Mouse (Mus musculus): Measurements from ENCODE around the gene Mcm3ap. TPM values are rescaled to one million over a fixed set of nuclear protein-coding genes. Genes with fewer than 3 reads are reported as not detected.
A peak's percentile ranks its signal among the peaks of the same experiment; 100 is the strongest.

Mcm3ap gene
- 61.4 and 69.9 TPM in 2 replicates for polyA plus RNA-seq (2015; fragmentation: Nextera tagmentation; extraction: Ambion mirVana)

GRCm38 (mm10) chr10:76468203-76469162, at the start of gene Mcm3ap, which contains the start of gene Ybey:
Gene Mcm3ap, plus strand, starts transcription at chr10:76468927.
Gene Ybey, minus strand, starts transcription at chr10:76469114.
- peak; percentile 98 for ATAC-seq
- H3K4me2 ChIP-seq (ENCODE audit: low read length), result peak within 1 kb of the TSS; percentile 71
- H3K27ac ChIP-seq (ENCODE audit: low read length), result peak within 1 kb of the TSS; percentile 86
- H3K27me3 ChIP-seq (ENCODE audit: control insufficient read depth, insufficient read depth, low read depth, low read length), result no peaks in the 10 kb centered on the region
- H3K4me3 ChIP-seq (ENCODE audit: low read depth, low read length), result peak within 1 kb of the TSS; percentile 81
- no peaks in the 10 kb centered on the region for H3K9me3 ChIP-seq (replicated peaks; ENCODE audit: control insufficient read depth, low read length, poor library complexity, severe bottlenecking)
- H3K36me3 ChIP-seq (ENCODE audit: control insufficient read depth, insufficient read depth, low read length), result peaks cover 17% of the 10 kb centered on the region
- 1% methylated on average over 55 of the region's 55 CpGs for WGBS
- H3K9ac ChIP-seq (ENCODE audit: low read depth, low read length), result peak within 1 kb of the TSS; percentile 83
- H3K4me1 ChIP-seq (ENCODE audit: control insufficient read depth, insufficient read depth, low read length), result peaks cover 19% of the 10 kb centered on the region

DNA sequence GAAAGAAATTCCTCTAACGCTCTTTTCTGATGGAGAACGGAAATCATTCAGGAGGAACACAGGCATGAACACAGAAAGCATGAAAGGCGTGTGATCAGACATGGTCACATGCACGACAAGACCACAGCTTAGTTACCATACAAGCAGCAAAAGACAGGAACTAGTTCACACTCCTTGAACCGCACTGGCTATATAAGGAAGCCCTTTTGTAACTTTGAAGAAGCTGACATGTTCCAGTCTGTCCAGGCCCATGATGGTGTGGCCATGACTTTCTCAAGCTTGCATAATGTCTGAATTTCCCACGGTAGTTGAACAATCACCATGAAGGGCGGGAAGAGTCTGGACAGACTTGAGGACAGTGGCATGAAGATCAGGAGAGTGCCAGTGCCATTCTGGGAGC, 43.1 kb upstream of the Mcm3ap start:
- Histone ChIP-seq H3K4me3 (ENCODE audit: low read depth, low read length) (no peak overlapping the region), H3K27me3 (ENCODE audit: control insufficient read depth, insufficient read depth, low read depth, low read length) (no peaks in the 10 kb centered on the region), H3K9ac (ENCODE audit: low read depth, low read length) (no peak overlapping the region), H3K27ac (ENCODE audit: low read length) (no peak overlapping the region), H3K36me3 (ENCODE audit: control insufficient read depth, insufficient read depth, low read length) (peaks cover 44% of the 10 kb centered on the region), H3K9me3 (replicated peaks; ENCODE audit: control insufficient read depth, low read length, poor library complexity, severe bottlenecking) (no peaks in the 10 kb centered on the region), H3K4me2 (ENCODE audit: low read length) (no peak overlapping the region), H3K4me1 (ENCODE audit: control insufficient read depth, insufficient read depth, low read length) (no peaks in the 10 kb centered on the region)
- ATAC-seq, result no peak
- WGBS, result 94% methylated on average over 7 of the region's 7 CpGs

DNA sequence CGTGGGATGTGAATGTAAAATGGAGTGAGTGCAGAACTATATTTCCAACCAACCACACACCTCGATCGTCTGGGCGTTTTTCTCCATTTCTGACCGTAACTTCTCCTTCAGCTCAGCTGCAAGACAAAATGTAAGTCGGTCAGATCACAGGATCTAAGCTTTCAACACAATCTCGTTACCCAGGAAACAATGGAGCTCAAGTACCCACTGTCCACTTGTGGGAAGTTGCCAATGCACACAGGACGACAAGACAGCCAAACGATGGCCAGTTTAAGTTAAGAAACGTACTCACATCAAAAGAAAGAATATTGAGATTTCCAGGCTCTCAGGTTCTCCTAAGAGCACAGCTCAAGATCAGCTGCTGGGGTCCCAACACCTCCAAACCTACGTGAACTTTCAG, 34.8 kb upstream of the Mcm3ap start:
- Histone ChIP-seq H3K9me3 (replicated peaks; ENCODE audit: control insufficient read depth, low read length, poor library complexity, severe bottlenecking) (no peaks in the 10 kb centered on the region), H3K4me1 (ENCODE audit: control insufficient read depth, insufficient read depth, low read length) (no peaks in the 10 kb centered on the region), H3K9ac (ENCODE audit: low read depth, low read length) (no peak overlapping the region), H3K36me3 (ENCODE audit: control insufficient read depth, insufficient read depth, low read length) (peaks cover 27% of the 10 kb centered on the region), H3K27ac (ENCODE audit: low read length) (no peak overlapping the region), H3K4me3 (ENCODE audit: low read depth, low read length) (no peak overlapping the region), H3K4me2 (ENCODE audit: low read length) (no peak overlapping the region), H3K27me3 (ENCODE audit: control insufficient read depth, insufficient read depth, low read depth, low read length) (no peaks in the 10 kb centered on the region)
- whole genome bisulfite sequencing, result 97% methylated on average over 11 of the region's 11 CpGs
- no peak for ATAC-seq

- Histone ChIP-seq H3K4me2 (ENCODE audit: low read length) (no peak overlapping the region), H3K27ac (ENCODE audit: low read length) (no peak overlapping the region), H3K4me1 (ENCODE audit: control insufficient read depth, insufficient read depth, low read length) (peaks cover 14% of the 10 kb centered on the region), H3K36me3 (ENCODE audit: control insufficient read depth, insufficient read depth, low read length) (peaks cover 10% of the 10 kb centered on the region; the same call in 1 of the 2 replicates), H3K4me3 (ENCODE audit: low read depth, low read length) (no peak overlapping the region), H3K27me3 (ENCODE audit: control insufficient read depth, insufficient read depth, low read depth, low read length) (no peaks in the 10 kb centered on the region), H3K9me3 (replicated peaks; ENCODE audit: control insufficient read depth, low read length, poor library complexity, severe bottlenecking) (no peaks in the 10 kb centered on the region), H3K9ac (ENCODE audit: low read depth, low read length) (no peak overlapping the region)
- no peak for ATAC-seq
- WGBS, result 93% methylated on average over 9 of the region's 9 CpGs
Measured at GRCm38 (mm10) chr10:76439107-76439890, 29.4 kb upstream of the Mcm3ap start.

GRCm38 (mm10) chr10:76440281-76440680, 28.4 kb upstream of the Mcm3ap start, which contains the start of gene AC141477.1:
Gene AC141477.1, minus strand, starts transcription at chr10:76440444.
- Histone ChIP-seq H3K36me3 (ENCODE audit: control insufficient read depth, insufficient read depth, low read length) (peaks cover 10% of the 10 kb centered on the region; the same call in 1 of the 2 replicates), H3K27me3 (ENCODE audit: control insufficient read depth, insufficient read depth, low read depth, low read length) (no peaks in the 10 kb centered on the region), H3K27ac (ENCODE audit: low read length) (no peak within 1 kb of the TSS), H3K4me1 (ENCODE audit: control insufficient read depth, insufficient read depth, low read length) (peaks cover 14% of the 10 kb centered on the region), H3K9ac (ENCODE audit: low read depth, low read length) (no peak within 1 kb of the TSS), H3K4me3 (ENCODE audit: low read depth, low read length) (no peak within 1 kb of the TSS), H3K4me2 (ENCODE audit: low read length) (no peak within 1 kb of the TSS; the same call in 1 of the 2 replicates), H3K9me3 (replicated peaks; ENCODE audit: control insufficient read depth, low read length, poor library complexity, severe bottlenecking) (no peaks in the 10 kb centered on the region)
- WGBS, result 94% methylated on average over 17 of the region's 17 CpGs
- no peak for ATAC-seq

GRCm38 (mm10) chr10:76442178-76443088, 26.3 kb upstream of the Mcm3ap start, which contains the start of gene Pcnt:
Gene Pcnt, minus strand, starts transcription at chr10:76442786.
- Histone ChIP-seq H3K27me3 (ENCODE audit: control insufficient read depth, insufficient read depth, low read depth, low read length) (no peaks in the 10 kb centered on the region), H3K9ac (ENCODE audit: low read depth, low read length) (peak within 1 kb of the TSS; percentile 71), H3K4me2 (ENCODE audit: low read length) (peak within 1 kb of the TSS; percentile 78), H3K27ac (ENCODE audit: low read length) (peak within 1 kb of the TSS; percentile 83), H3K4me1 (ENCODE audit: control insufficient read depth, insufficient read depth, low read length) (peaks cover 14% of the 10 kb centered on the region), H3K4me3 (ENCODE audit: low read depth, low read length) (peak within 1 kb of the TSS; percentile 63), H3K36me3 (ENCODE audit: control insufficient read depth, insufficient read depth, low read length) (0 out of 2 replicates have a peak, but pooled peaks cover 2% of the 10 kb centered on the region), H3K9me3 (replicated peaks; ENCODE audit: control insufficient read depth, low read length, poor library complexity, severe bottlenecking) (no peaks in the 10 kb centered on the region)
- peak; percentile 99 for ATAC-seq
- WGBS, result under 1% methylated on average over 78 of the region's 78 CpGs

- H3K36me3 ChIP-seq (ENCODE audit: control insufficient read depth, insufficient read depth, low read length), result no peaks in the 10 kb centered on the region
- H3K9me3 ChIP-seq (replicated peaks; ENCODE audit: control insufficient read depth, low read length, poor library complexity, severe bottlenecking), result no peaks in the 10 kb centered on the region
- H3K27me3 ChIP-seq (ENCODE audit: control insufficient read depth, insufficient read depth, low read depth, low read length), result no peaks in the 10 kb centered on the region
- WGBS, result 89% methylated on average over 4 of the region's 4 CpGs
- ATAC-seq, result no peak
- no peak overlapping the region for H3K9ac ChIP-seq (ENCODE audit: low read depth, low read length)
- no peak overlapping the region for H3K4me3 ChIP-seq (ENCODE audit: low read depth, low read length)
- no peak overlapping the region for H3K4me2 ChIP-seq (ENCODE audit: low read length)
- H3K4me1 ChIP-seq (ENCODE audit: control insufficient read depth, insufficient read depth, low read length), result peaks cover 13% of the 10 kb centered on the region
- no peak overlapping the region for H3K27ac ChIP-seq (ENCODE audit: low read length)
Measured at GRCm38 (mm10) chr10:76445996-76446681, 22.6 kb upstream of the Mcm3ap start.

All from midbrain, embryonic 16.5 days (tissue).